Mouse (Mus musculus) heart, postnatal 0 days (tissue): Measurements from ENCODE around the gene Nlgn1.

Experiments used
- CTCF ChIP-seq: IDR thresholded peaks from 2 replicates; pipeline ENCODE4 v1.5.1; 2016; ENCODE audit warnings: antibody characterized with exemption, control low read depth, low read depth
- EP300 ChIP-seq: IDR thresholded peaks from 2 replicates; pipeline ENCODE4 v1.6.1; 2016; ENCODE audit warnings: antibody characterized with exemption, low read depth

- no peak for TF ChIP-seq CTCF
- TF ChIP-seq EP300, result no peak
These were observed 447.5 kb downstream of the Nlgn1 start for GRCm38 (mm10) chr3:25884797-25885196.
